ENCODE assay signal across 9 mouse cellular contexts in the genomic region with DNA sequence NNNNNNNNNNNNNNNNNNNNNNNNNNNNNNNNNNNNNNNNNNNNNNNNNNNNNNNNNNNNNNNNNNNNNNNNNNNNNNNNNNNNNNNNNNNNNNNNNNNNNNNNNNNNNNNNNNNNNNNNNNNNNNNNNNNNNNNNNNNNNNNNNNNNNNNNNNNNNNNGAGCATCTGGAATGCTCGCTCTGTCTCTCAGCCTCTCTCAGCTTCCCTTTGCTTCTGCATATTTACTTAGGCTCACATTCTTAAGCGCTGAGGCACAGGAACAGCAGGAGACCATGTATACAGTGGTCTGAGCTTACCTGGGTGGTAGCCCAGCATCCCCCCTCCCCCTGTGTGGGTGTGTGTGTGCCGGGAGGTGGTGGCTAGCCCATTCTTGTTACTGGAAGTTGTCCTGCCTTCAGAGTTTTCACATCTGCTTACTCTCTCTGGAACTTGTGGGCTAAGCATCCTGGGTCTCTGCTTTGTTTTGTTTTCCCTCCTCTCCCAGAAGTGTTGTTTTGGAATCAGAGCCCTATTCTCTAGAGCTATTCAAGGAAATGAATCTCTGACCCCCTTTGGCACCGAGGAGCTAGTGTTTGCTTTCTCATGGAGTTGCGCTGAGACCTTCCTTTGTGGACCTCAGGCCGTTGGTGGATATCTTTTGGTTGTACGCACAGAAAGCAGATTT. TPM values are rescaled to one million over a fixed set of nuclear protein-coding genes. Genes with fewer than 3 reads are reported as not detected.
DNase-seq lines count a peak whose midpoint lies in the region; ATAC-seq lines count a peak whose summit lies in the region.
"Had no signal": no experiment of that assay in that cellular context is flagged by ENCODE, and none has a peak within 500 bp of the region (broad histone marks: within the 10 kb centered on the region; RNA-seq: fewer than 3 reads in every experiment).

No protein-coding gene starts in this region.

- 37% methylated on average over 7 of the region's 7 CpGs for WGBS in heart, embryonic 10.5 days
- WGBS in midbrain, embryonic 16.5 days: 33% methylated on average over 7 of the region's 7 CpGs

- intact Hi-C loops in left cerebral cortex, postnatal 14 days (cut with DNase I): loop anchor here (5.0 to 10.0 kb wide), 2 partner anchors 51 to 634 kb away; no protein-coding TSS in a partner anchor
- intact Hi-C loops in left cerebral cortex, postnatal 36 days (cut with DNase I): loop anchor here (1.0 to 5.0 kb wide), 2 partner anchors 46 to 88 kb away; no protein-coding TSS in a partner anchor

- no peaks in the 10 kb centered on the region for H3K27me3 ChIP-seq in heart, embryonic 10.5 days (ENCODE audit: insufficient read depth, poor library complexity, severe bottlenecking)
- H3K27me3 ChIP-seq in midbrain, embryonic 16.5 days (ENCODE audit: control insufficient read depth, insufficient read depth, low read depth, low read length): no peaks in the 10 kb centered on the region
- H3K27me3 ChIP-seq: megakaryocyte, embryonic 14.5 days had no signal

- H3K9ac ChIP-seq in midbrain, embryonic 16.5 days (ENCODE audit: low read depth, low read length): no peak overlapping the region

- peak; percentile 49 for ATAC-seq in midbrain, embryonic 16.5 days

- no peaks in the 10 kb centered on the region for H3K9me3 ChIP-seq in heart, embryonic 10.5 days
- H3K9me3 ChIP-seq in midbrain, embryonic 16.5 days (replicated peaks; ENCODE audit: control insufficient read depth, low read length, poor library complexity, severe bottlenecking): no peaks in the 10 kb centered on the region
- H3K9me3 ChIP-seq: megakaryocyte, embryonic 14.5 days had no signal

- H3K4me1 ChIP-seq in heart, embryonic 10.5 days: peaks cover 27% of the 10 kb centered on the region
- no peaks in the 10 kb centered on the region; the same call in 1 of the 2 replicates for H3K4me1 ChIP-seq in midbrain, embryonic 16.5 days (ENCODE audit: control insufficient read depth, insufficient read depth, low read length)

- H3K36me3 ChIP-seq in heart, embryonic 10.5 days: no peaks in the 10 kb centered on the region
- H3K36me3 ChIP-seq in midbrain, embryonic 16.5 days (ENCODE audit: control insufficient read depth, insufficient read depth, low read length): no peaks in the 10 kb centered on the region

- H3K4me3 ChIP-seq in heart, embryonic 10.5 days: no peak overlapping the region
- H3K4me3 ChIP-seq in midbrain, embryonic 16.5 days (ENCODE audit: low read depth, low read length): no peak overlapping the region

- H3K4me2 ChIP-seq in midbrain, embryonic 16.5 days (ENCODE audit: low read length): no peak overlapping the region

- DNase-seq in left cerebral cortex, postnatal 14 days (ENCODE audit: low spot score in 2 of 2): peak; percentile 22 to 23
- no peak for DNase-seq in left cerebral cortex, postnatal 36 days (ENCODE audit: low spot score in 2 of 2)
- DNase-seq in ZHBTc4 (ENCODE audit: low read depth, low spot score): peak; percentile 64
- DNase-seq in heart, embryonic 10.5 days (ENCODE audit: low spot score): no peak
- DNase-seq in adrenal gland, postnatal 36 days: no peak
- no peak for DNase-seq in layer of hippocampus, postnatal 25 days (ENCODE audit: extremely low spot score in 1 of 2, low spot score in 1 of 2)
- no peak for DNase-seq in cerebellum, adult 9-10 months

- H3K27ac ChIP-seq in heart, embryonic 10.5 days: peak overlapping the region; percentile 10; the same call in 1 of the 2 replicates
- no peak overlapping the region for H3K27ac ChIP-seq in midbrain, embryonic 16.5 days (ENCODE audit: low read length)

RNA-seq across cellular contexts. Expression of a gene that starts 19.6 kb away (rescaled TPM):
- not detected for total RNA-seq in left cerebral cortex, postnatal 14 days (2021)
- total RNA-seq in left cerebral cortex, postnatal 36 days (2021): not detected
- polyA plus RNA-seq in heart, embryonic 10.5 days (2016; fragmentation: Nextera tagmentation; extraction: Ambion mirVana): 0.89 and 1.7 TPM in 2 replicates
- 1.2 and 1.5 TPM in 2 replicates for polyA plus RNA-seq in midbrain, embryonic 16.5 days (2015; fragmentation: Nextera tagmentation; extraction: Ambion mirVana)
- total RNA-seq in adrenal gland, postnatal 36 days (2021): under 1 TPM in 1 of 2 experiments, not detected in 1; 0.26 TPM
- total RNA-seq in layer of hippocampus, postnatal 25 days (2021): not detected

RNA-seq across cellular contexts. Expression of a gene that starts 32.2 kb away (rescaled TPM):
- 1 to 10 TPM; 1.9 to 2.7 TPM for total RNA-seq in left cerebral cortex, postnatal 14 days (2021)
- total RNA-seq in left cerebral cortex, postnatal 36 days (2021): 1 to 10 TPM; 2.2 to 2.9 TPM
- polyA plus RNA-seq in heart, embryonic 10.5 days (2016; fragmentation: Nextera tagmentation; extraction: Ambion mirVana): 1.4 and 3.4 TPM in 2 replicates
- polyA plus RNA-seq in midbrain, embryonic 16.5 days (2015; fragmentation: Nextera tagmentation; extraction: Ambion mirVana): 4.0 and 4.7 TPM in 2 replicates
- 10 to 100 TPM; 18.0 to 19.1 TPM for total RNA-seq in adrenal gland, postnatal 36 days (2021)
- total RNA-seq in layer of hippocampus, postnatal 25 days (2021): 1 to 10 TPM; 1.4 to 2.8 TPM

Comparison
In these comparisons a context has a peak if more than half of its experiments do, and no peak if none do; other contexts are left out.
1. DNase-seq: peak in left cerebral cortex, postnatal 14 days (2 of 2) and ZHBTc4 (single experiment); none in left cerebral cortex, postnatal 36 days (0 of 2), heart, embryonic 10.5 days (single experiment), adrenal gland, postnatal 36 days (0 of 2), layer of hippocampus, postnatal 25 days (0 of 2) and cerebellum, adult 9-10 months (single experiment).
2. RNA of a gene that starts 32.2 kb away (total RNA-seq): 18.0 to 19.1 TPM in adrenal gland, postnatal 36 days; 2.2 to 2.9 TPM in left cerebral cortex, postnatal 36 days, 1.4 to 2.8 TPM in layer of hippocampus, postnatal 25 days and 1.9 to 2.7 TPM in left cerebral cortex, postnatal 14 days; every median in the first group is over 4 times any median in the second.